Mouse (Mus musculus) erythroid progenitor cell, adult 5-6 weeks (primary cell): ENCODE results near the gene Thoc6. TPM values are rescaled to one million over a fixed set of nuclear protein-coding genes. Genes with fewer than 3 reads are reported as not detected.

Source experiments
- ATAC-seq: replicated peaks from 2 replicates; pipeline ENCODE4 v1.8.0; 2016; ENCODE audit warnings: moderate number of reproducible peaks, mild to moderate bottlenecking, moderate TSS enrichment, inconsistent platforms; ENCODE audit not compliant: poor library complexity, low FRiP score, severe bottlenecking
- total RNA-seq, 2 experiments: library from RNA; stranded (forward) in 1 of 2; stranded (reverse) in 1 of 2; fragments of 150-400 nt in 1 of 2; fragments of 186-747, 209-891 nt in 1 of 2; gene quantifications; 2 replicates each; pipeline versions ENCODE4 v1.2.3 to v1.2.4; 2015 to 2017; ENCODE audit warnings: low replicate concordance in 2 of 2

Thoc6 gene
- total RNA-seq, 2 experiments from 2014 or later = 3.5 to 11.3 TPM

- ATAC-seq = no peak
These were observed 5.6 kb upstream of the Thoc6 start, which contains the start of gene Cldn6 for GRCm38 (mm10) chr17:23679127-23679835. TSS of gene Cldn6 (plus strand) at chr17:23679249.

GRCm38 (mm10) chr17:23677236-23677679 is 3.6 kb upstream of the Thoc6 start, which contains the start of gene Tnfrsf12a:
TSS of gene Tnfrsf12a (minus strand) at chr17:23677468.
- ATAC-seq = peak; percentile 61

GRCm38 (mm10) chr17:23676473-23677031 is 2.9 kb upstream of the Thoc6 start:
- ATAC-seq = no peak

GRCm38 (mm10) chr17:23675564-23676281 is 2.0 kb upstream of the Thoc6 start:
- ATAC-seq = no peak

- no peak for ATAC-seq
These were observed 1.4 kb upstream of the Thoc6 start for GRCm38 (mm10) chr17:23675127-23675526.

DNA sequence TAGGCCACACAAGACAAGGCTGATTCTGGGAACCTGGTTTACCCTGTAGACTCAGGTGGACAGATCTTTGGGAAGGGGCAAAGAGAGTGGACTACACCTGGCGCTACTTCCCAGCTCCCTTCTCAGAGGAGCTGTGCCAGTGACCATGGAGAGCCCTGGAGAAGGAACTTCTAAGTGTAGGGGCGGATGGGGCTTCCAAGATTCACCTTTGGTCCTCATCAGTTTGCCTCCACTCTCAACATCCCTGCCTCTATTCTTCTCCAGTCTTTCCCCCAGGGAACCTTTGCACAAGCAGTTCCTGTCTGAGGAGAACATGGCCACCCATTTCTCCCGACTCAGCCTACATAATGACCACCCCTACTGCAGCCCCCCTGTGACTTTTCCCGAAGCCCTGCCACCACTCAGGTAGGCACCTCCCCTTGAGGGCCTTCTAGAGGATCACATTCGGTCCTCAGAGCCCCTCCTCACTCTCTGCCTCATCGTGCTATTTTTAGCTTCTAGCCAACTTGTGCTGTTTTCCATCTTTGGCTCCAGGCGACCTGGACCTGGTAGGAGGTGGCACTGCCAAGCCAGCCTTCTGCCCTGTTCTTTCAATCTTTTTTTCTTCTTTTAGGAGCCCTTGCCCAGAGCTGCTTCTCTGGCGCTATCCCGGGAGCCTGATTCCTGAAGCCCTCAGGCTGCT is 730 bp upstream of the Thoc6 start:
- no peak for ATAC-seq

- ATAC-seq = no peak
These were observed 921 bp downstream of the Thoc6 start for GRCm38 (mm10) chr17:23672761-23673160.

- no peak for ATAC-seq
These were observed 2.2 kb downstream of the Thoc6 start for GRCm38 (mm10) chr17:23671519-23671918.

- no peak for ATAC-seq
These were observed 3.1 kb downstream of the Thoc6 start for GRCm38 (mm10) chr17:23670516-23671074.

DNA sequence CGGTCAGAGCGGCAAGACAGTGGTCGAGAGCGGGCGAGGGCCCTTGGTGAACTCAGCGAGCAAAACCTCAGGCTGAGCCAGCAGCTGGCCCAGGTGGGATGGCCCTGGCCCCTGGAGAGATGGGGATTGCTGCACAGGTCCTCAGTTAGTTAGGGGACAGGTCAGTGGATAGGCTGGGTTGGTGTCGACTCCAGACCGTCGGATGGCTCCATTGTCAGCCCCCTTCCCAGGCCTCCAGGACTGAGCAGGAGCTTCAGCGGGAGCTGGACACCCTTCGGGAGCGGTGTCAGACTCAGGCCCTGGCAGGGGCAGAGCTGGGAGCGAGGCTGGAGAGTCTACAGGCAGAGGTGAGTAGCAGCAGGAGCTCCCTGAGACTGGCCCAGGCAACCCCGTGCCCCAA is 8.2 kb downstream of the Thoc6 start:
- no peak for ATAC-seq

DNA sequence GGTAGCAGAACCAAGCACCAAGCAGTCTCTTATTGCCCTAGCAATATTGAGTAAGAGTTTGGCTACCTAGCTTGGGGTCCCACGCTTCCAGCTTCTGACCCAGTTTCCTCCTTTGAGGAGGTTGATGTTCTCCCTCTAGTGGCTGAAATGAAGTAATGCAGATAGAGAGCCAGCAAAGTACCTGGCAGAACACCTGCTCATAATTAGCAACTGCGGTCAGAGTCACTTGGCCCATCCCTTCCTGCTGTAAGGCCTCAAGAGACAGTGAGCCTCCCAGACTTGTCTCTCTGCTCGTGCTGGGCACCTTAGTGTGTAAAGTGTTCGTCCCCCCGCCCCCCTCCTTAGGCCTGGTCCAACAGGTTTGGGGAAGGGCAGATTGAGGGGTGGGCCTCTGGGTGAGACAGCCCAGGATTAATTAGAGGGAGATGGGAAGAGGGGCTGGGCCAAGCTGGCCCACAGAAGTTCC is 9.1 kb downstream of the Thoc6 start:
- peak; percentile 25; the same call in 1 of the 2 replicates for ATAC-seq

DNA sequence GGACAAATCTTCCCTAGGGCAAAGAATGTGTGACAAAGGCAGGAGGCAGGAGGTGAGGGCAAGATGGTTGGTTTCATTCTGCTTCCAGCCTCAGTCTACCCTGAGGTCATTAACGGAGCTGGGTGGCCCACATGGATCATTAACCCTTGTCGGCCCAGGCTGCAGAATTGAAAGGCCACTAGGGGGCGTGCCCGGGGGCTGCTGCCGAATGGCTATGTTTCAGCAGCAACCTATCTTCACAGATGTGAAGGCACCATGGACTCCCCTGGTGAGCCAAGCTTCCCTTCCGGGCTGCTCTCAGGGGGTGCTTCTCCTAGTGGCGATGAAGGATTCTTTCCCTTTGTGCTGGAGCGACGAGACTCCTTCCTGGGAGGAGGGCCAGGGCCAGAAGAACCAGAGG is 12.2 kb downstream of the Thoc6 start:
- no peak for ATAC-seq

DNA sequence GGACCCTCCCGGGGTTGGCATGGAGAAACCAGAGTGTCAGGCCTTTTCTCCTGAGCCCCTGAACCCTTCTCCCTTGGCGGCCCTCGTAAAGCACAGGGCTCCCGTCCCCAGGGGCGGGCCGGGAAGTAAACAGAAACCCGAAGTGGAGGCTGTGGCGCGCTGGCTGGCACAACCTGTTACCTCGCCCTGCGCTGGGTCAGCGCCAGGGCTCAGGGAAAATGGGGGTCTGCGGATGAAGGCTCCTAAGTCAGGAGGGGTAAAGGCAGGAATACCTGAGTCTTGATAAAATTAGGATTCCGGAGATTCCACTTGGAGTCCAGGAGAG is 12.8 kb downstream of the Thoc6 start:
- ATAC-seq = no peak

GRCm38 (mm10) chr17:23660117-23660875 is 13.4 kb downstream of the Thoc6 start, which contains the start of gene Bicdl2:
TSS of gene Bicdl2 (plus strand) at chr17:23660506.
- no peak for ATAC-seq

GRCm38 (mm10) chr17:23658450-23658849 is 15.2 kb downstream of the Thoc6 start:
- no peak for ATAC-seq

- no peak for ATAC-seq
These were observed 19.3 kb downstream of the Thoc6 start for GRCm38 (mm10) chr17:23654410-23654809.

DNA sequence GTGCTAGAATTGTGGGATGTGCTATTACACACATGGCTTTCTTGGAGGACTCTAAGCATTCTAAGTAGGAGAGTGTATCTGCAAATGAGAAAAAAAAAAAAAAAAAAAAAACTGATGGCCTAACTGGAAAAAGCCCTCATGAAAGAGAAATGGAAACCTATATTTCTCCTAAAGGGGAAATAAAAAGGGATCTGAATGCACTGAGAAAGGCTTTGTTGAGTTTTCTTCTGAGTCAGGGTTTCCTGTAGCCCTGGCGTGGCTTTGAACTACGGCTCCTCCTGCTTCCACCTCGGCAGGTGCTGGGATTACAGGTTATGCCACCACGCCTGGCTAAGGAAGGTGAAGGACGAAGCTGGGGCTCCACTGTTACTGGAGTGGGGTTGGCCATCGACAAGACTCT is 19.7 kb downstream of the Thoc6 start:
- no peak for ATAC-seq

DNA sequence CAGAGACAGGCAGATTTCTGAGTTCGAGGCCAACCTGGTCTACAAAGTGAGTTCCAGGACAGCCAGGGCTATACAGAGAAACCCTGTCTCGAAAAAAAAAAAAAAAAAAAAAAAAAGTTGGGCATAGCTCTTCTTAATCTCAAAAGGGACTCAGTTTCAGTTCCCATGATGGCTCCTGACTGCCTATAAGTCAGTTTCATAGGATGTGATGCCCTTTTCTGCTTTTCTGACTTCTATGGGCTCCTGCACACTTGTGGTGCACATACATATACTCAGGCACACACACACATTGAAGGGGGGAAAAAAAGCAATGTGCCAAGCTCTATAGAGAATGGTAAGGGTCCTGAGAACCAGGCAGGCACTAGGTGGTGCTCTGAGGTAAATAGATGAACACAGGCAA is 20.4 kb downstream of the Thoc6 start:
- no peak for ATAC-seq

DNA sequence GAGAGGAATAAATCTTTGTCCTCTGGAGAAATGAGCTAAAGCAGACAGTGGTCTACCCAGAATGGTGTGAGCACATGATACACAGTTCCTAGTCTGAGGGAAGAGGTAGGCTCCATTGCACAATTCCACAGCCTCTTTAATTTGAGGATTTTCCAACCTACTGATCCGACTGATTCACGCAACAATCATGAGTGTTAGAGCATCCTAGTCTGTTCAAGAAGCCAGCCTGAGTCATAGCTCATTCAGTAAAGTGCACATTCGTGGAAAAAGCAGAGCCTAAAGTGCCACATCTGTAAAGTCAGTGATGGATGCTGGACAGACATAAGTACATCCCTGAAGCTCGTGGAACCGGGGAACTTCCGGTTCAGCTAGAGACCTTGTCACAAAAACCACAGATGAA is 22.3 kb downstream of the Thoc6 start:
- no peak for ATAC-seq
